Mouse (Mus musculus): ENCODE measurements around the gene Brinp1. TPM values are rescaled to one million over a fixed set of nuclear protein-coding genes. Genes with fewer than 3 reads are reported as not detected.

The Brinp1 gene
- polyA plus RNA-seq, 2 experiments, result 9.0 to 15.2 TPM

DNA sequence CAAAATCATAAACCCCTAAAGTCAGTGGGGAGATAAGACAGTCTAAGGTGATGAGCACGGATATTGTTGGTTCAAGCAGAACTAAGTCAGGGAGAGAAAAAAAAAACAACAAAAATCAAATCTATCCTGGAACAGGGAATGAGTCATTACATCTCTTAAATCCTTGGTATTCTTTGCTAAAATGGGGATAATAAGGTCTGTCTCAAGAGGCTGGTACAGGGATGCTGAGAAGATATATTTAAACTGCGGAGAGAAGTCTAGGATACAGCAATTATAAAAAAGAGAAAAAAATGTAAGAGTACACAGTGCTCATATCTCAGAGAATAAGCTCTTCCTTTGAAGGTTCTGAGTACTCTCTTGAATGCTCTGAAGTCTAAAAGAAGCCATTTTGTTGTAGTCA, 189.3 kb downstream of the Brinp1 start:
- ATAC-seq (ENCODE audit: low FRiP score, low read depth) (no peak), DNase-seq (ENCODE audit: low spot score) (no peak)
- Histone ChIP-seq H3K27me3 (ENCODE audit: control insufficient read depth, insufficient read depth, low read length) (no peaks in the 10 kb centered on the region), H3K36me3 (ENCODE audit: control insufficient read depth, insufficient read depth, low read length) (no peaks in the 10 kb centered on the region), H3K4me3 (replicated peaks; ENCODE audit: low read length) (no peak overlapping the region), H3K27ac (replicated peaks; ENCODE audit: low read depth, low read length) (no peak overlapping the region), H3K9ac (ENCODE audit: low read depth, low read length, severe bottlenecking) (no peak overlapping the region), H3K4me2 (replicated peaks; ENCODE audit: low read depth, low read length, severe bottlenecking) (no peak overlapping the region), H3K4me1 (ENCODE audit: control insufficient read depth, insufficient read depth, low read length) (0 out of 2 replicates have a peak, but pooled peaks cover 4% of the 10 kb centered on the region), H3K9me3 (ENCODE audit: control insufficient read depth, low read length) (no peaks in the 10 kb centered on the region)
- no peak for TF ChIP-seq POLR2A (IDR thresholded peaks at IDR 0.05; ENCODE audit: borderline replicate concordance, extremely low read depth, insufficient read depth, insufficient read length)
- 94% methylated on average over 2 of the region's 2 CpGs for WGBS

DNA sequence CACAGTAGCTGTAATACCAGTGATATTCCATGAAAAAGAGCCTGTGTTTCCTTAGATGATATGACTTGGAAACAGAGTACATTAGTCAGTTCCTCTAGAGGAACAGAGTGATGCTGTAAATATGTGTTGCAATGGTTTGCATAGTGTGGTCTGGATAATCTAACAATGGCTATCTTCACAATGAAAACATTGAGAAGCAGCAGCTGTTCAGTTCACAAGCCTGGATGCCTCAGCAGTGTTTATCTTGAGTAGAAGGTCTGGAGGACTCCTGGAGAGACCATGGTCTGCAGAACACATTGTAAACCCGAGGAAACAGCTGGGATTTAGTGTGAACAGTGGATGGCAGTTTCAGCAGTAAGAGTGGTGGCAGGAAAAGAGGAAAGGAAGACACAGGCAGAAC, 233.2 kb downstream of the Brinp1 start:
- H3K27ac ChIP-seq (replicated peaks; ENCODE audit: low read depth, low read length), result no peak overlapping the region
- no peaks in the 10 kb centered on the region for H3K9me3 ChIP-seq (ENCODE audit: control insufficient read depth, low read length)
- no peak overlapping the region for H3K9ac ChIP-seq (ENCODE audit: low read depth, low read length, severe bottlenecking)
- no peak for TF ChIP-seq POLR2A (IDR thresholded peaks at IDR 0.05; ENCODE audit: borderline replicate concordance, extremely low read depth, insufficient read depth, insufficient read length)
- no peak for DNase-seq (ENCODE audit: low spot score)
- no peaks in the 10 kb centered on the region for H3K27me3 ChIP-seq (ENCODE audit: control insufficient read depth, insufficient read depth, low read length)
- no peak overlapping the region for H3K4me2 ChIP-seq (replicated peaks; ENCODE audit: low read depth, low read length, severe bottlenecking)
- 29% methylated on average over 1 of the region's 1 CpGs for WGBS
- no peak for ATAC-seq (ENCODE audit: low FRiP score, low read depth)
- H3K36me3 ChIP-seq (ENCODE audit: control insufficient read depth, insufficient read depth, low read length), result no peaks in the 10 kb centered on the region
- no peaks in the 10 kb centered on the region for H3K4me1 ChIP-seq (ENCODE audit: control insufficient read depth, insufficient read depth, low read length)
- no peak overlapping the region for H3K4me3 ChIP-seq (replicated peaks; ENCODE audit: low read length)

All from limb, embryonic 14.5 days (tissue).